Mouse (Mus musculus): Measurements from ENCODE around the gene Zfand4.
"Not testable (repeated sequence)": the region's sequence is repeated elsewhere in the genome, so short reads cannot be mapped to it uniquely, and the experiment has no call there.

Gene Zfand4

DNA sequence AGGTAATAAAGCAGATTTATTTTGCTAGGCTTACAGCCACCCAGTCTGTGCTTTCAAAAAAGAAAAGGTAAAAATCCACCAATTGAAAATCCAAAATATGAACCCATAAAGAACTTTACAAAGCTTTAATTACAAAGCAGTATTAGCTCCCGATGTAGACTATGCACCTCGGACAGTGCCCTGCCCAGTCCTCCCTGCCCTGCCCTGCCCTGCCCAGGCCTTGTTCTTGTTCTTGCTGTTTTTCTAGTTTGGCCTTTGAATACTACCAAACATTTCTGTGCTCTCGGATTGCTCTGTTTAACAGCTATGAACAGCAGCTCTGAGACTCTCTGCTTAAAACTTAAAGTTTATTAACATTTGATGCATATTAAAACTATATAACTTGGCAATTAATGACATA, 62.6 kb downstream of the Zfand4 start:
- DNase-seq = no peak

DNA sequence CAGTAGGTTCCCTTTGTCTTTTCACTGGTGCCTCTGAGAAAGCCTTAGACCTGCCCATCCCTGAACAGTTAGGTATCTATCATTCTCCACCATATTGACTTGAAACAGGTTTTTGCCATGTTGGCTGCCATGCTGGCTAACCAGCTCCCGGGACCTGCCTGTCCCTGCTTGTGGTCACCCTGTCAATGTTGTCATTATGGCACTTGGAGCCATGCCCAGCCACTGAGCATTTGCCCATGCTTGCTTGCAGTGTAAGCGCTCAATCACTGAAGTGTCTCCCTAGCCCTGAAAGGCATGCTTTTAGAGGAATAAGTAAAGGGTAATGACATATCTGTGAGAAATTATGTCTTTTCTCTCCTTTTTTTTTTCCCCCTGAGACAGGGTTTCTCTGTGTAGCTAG, 67.4 kb downstream of the Zfand4 start:
- DNase-seq = no peak

DNA sequence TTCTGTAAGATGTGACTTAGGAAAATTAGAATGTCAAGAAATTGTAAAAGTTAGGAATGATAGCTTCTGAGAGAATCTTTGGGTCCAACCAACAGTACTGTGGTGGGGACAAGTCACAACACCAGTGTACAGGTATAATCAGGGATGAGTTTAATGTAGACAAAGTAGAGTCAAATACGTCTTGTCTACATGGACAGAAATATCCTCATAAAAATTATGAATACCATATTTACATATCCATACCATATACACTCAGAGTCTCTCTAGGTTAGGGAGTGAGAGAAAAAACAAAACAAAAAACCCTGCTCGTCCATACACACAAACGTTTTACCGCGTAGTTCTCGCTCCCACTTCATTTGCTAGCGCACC, 73.4 kb downstream of the Zfand4 start:
- DNase-seq = no peak

DNA sequence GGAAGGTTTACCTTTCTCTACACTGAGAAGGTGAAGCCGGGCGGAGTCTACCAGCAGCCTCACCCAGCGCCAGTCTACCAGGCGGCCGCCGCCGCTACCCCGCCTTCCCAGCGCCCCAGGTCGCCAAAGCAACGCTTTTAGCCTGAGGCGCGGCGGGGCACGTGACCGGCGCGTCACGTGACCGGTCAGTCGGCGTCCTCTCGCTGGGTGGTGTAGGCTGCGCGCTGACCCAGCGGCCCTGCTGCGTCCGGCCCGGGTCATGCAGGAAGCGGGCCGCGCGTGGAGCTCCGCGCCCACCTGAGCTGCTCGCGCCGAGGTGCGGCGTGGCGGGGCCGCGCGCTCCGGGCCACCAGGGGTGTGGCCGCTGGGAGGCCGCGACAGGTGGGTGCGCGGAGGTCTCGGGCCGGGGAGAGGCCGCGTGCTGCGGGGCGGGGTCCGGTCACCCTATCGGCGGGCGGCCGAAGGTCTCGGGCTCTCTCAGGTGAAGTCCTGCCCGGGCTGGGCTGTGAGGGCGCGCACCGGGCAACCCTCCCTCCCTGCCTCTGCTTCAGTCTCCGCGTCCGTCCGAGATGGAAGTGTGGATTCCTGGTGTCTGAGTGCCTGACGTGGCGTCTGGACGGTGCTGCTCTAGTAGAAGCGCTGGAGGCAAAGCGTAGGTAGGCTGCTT, 73.9 kb downstream of the Zfand4 start, which contains the start of gene March8:
Gene March8 (plus strand): TSS at position 190 of the 667 bp plus-strand sequence.
- DNase-seq = peak; percentile 56

- no peak for DNase-seq
These were observed 74.5 kb downstream of the Zfand4 start for GRCm38 (mm10) chr6:116338520-116338919.

DNA sequence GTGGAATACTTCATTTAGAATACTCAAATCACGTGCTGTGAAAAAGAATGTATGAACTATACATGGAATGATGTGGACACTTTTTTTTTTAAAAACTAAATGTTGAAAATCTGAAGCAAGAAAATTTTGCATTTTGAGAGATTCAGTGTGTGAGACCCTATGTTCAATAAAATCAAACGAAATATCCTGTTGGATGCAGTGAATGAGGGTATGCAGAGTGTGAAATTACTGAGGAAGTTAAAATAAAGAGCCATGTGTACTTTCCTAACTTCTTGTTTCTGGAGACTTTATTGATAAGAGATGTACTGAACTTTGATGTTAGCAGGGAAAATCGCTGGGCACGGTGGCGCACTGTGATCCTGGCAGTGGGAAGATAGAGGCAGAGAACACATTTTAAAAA, 75.1 kb downstream of the Zfand4 start:
- no peak for DNase-seq

- DNase-seq = no peak
These were observed 76.5 kb downstream of the Zfand4 start for GRCm38 (mm10) chr6:116340521-116340920.

- no peak for DNase-seq
These were observed 83.9 kb downstream of the Zfand4 start for GRCm38 (mm10) chr6:116347953-116348352.

DNA sequence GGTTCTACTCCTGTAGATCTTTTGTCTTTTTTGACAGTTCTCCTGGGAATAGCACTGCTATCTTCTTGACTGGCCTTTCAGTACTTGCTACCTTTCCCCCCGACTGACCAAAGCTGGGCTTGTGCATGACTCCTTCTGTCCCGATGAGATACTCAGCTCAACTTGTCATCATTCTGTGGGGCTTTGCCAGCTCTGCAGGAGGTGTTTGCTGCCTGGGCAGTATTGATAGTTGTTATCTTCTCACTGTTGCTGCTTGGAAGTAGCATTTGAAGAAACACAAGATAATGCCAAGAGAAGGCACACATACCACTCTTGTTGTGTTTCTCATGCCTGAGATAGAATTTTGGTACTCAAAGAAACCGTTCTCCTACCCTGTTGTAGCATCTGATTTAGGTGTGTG, 86.0 kb downstream of the Zfand4 start:
- no peak for DNase-seq

GRCm38 (mm10) chr6:116350643-116351042, 86.6 kb downstream of the Zfand4 start:
- no peak for DNase-seq

GRCm38 (mm10) chr6:116351534-116351933, 87.5 kb downstream of the Zfand4 start:
- no peak for DNase-seq

GRCm38 (mm10) chr6:116353428-116353827, 89.4 kb downstream of the Zfand4 start:
- no peak for DNase-seq

DNA sequence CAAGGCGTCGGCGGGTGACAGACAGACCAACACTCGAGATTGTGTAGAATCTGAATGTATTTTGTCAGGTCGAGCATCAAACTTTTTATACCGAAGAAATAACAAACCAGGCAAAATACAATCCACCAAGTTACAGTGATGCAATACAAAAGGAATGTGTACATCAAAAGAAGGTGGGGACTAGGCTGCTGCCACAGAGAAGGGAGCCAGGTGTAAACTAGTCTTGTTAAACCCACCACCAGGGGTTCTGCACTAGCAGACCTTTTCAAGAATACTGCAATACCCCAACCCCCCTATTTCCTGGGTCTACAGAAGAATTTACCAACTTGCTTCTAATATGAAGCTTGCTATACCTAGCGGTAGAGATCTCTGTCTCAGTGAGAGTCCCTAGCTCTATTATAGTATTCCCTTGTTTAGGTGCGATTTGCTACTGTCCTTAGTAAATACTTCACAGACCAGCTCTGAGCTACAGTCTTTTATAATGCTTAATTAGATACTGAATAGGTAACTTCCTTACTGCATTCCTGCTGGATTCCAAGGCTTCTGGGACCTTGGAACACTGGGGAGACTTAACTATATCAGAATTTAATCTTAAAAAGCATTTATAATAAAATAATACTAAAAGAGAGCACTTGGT, 92.4 kb downstream of the Zfand4 start:
- not testable (repeated sequence) for DNase-seq

DNA sequence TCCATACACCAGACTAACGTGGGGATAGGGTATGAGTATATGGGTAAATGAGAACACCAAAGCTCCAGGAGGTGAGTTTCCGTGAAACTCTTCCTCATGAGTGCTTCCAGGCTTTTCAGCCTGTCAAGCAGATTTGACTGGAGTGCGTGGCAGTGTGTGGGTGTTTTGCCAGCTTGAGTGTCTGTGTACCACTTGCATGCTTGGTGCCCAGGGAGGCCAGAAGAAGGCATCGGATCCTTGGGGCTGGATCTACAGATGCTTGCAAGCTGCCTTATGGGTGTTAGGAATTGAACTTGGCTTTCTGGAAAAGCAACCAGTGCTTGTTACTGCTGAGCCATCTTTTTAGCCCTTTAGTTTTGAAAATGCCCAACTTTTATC, 92.9 kb downstream of the Zfand4 start:
- no peak for DNase-seq

DNA sequence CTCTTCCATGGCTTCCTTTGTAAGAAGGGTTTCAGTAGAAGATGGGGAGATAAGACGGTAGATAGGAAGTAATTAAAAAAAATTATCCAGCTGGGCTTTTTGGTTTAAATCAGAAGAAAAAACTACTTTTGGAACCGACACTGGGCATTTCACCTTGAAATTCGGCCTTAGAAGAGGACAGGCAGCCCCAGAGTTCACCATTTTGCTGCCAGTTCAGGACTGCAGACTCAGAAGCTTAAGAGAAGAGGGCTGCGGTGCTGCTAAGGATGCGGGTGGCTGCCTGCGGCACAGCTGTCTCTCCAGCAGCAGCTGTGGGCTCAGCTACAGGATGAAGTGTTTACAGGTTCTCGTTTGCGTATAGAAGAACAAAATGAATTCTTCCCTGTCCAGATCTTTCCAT, 94.0 kb downstream of the Zfand4 start:
- no peak for DNase-seq

- no peak for DNase-seq
These were observed 95.2 kb downstream of the Zfand4 start for GRCm38 (mm10) chr6:116359256-116359655.

GRCm38 (mm10) chr6:116361463-116361862, 97.4 kb downstream of the Zfand4 start:
- DNase-seq = no peak

- DNase-seq = no peak
These were observed 98.0 kb downstream of the Zfand4 start for GRCm38 (mm10) chr6:116361993-116362392.

DNA sequence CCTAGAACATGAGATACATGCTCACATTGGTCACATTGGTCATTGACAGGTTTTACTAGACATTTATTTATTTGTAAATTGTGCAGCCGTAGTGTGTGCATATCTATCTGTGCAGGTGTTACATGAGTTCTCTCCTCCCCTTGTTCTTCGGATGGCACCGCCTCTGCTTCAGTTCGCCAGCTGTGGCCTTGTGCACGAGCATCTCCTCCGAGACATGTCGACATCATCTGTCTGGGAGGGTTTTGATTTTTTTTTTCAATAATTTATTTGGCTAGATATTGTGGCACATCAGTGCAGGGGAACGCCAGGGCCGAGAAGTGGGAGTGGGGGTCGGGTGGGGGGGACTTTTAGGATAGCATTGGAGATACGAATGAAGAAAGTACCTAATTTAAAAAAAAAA, 103.9 kb downstream of the Zfand4 start:
- DNase-seq = no peak

DNA sequence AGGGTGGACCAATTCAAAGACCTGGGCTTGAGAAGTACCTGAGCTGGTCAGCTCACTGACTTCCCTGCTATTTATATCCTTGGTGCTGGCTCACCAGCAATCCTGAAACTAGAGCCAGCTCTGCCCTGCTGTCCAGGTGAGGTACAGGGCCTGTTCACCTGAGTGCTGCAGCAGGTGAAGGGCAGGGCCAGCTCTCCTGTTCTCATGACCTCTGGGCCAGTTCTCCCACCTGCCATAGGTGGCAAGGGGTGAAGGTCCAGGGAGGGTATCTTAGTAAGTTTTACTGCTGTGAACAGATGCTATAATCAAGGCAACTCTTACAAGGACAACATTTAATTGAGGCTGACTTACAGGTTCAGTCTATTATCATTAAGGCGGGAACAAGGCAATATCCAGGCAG, 105.8 kb downstream of the Zfand4 start:
- DNase-seq = no peak

GRCm38 (mm10) chr6:116370216-116370976, 106.4 kb downstream of the Zfand4 start:
- DNase-seq = no peak

DNA sequence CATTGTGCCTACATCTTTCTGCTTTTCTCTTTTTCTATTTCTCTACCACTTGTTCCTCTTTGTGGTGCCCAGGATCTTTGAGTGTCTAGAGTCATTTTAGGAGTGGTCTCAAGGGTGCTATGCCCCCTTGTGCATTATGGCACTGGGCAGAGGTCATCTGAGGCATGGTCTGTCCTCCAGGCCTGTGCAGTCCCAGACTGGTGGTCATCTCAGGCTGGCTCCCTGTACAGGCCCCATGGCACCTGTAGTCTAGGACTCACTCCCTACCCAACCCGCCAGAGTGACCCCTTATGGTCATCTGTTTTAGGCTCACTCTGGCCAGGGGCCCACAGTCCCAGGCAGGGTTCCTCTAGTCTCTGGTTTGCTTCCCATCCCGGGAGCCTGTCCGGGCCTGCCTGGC, 107.5 kb downstream of the Zfand4 start:
- no peak for DNase-seq

GRCm38 (mm10) chr6:116374136-116374535, 110.1 kb downstream of the Zfand4 start:
- DNase-seq = no peak

GRCm38 (mm10) chr6:116374618-116375017, 110.6 kb downstream of the Zfand4 start:
- DNase-seq = no peak

Data from thymus, postnatal 25 days (tissue).